Mouse (Mus musculus) hindbrain, embryonic 12.5 days (tissue): ENCODE measurements around the gene Eefsec. TPM values are rescaled to one million over a fixed set of nuclear protein-coding genes. Genes with fewer than 3 reads are reported as not detected.
A peak's percentile ranks its signal among the peaks of the same experiment; 100 is the strongest.

Experiments used
- ATAC-seq: fragments of 200-750 bp; cut with Nextera tagmentation; 2 replicates; pipeline ENCODE4 v1.8.0; 2017; ENCODE audit warnings: moderate TSS enrichment; ENCODE audit not compliant: low FRiP score
- H3K27ac ChIP-seq: fragments of 300-500 bp; sonication (generic); 2 replicates; pipeline ENCODE4 v1.5.1; 2016; ENCODE audit warnings: mild to moderate bottlenecking
- H3K27me3 ChIP-seq: fragments of 300-500 bp; sonication (generic); 2 replicates; pipeline ENCODE4 v1.6.1; 2016; ENCODE audit warnings: mild to moderate bottlenecking
- H3K36me3 ChIP-seq: fragments of 300-500 bp; sonication (generic); 2 replicates; pipeline ENCODE4 v1.6.1; 2016; ENCODE audit warnings: mild to moderate bottlenecking
- H3K4me1 ChIP-seq: fragments of 300-500 bp; sonication (generic); 2 replicates; pipeline ENCODE4 v1.6.1; 2016
- H3K4me2 ChIP-seq: fragments of 300-500 bp; sonication (generic); replicated peaks from 2 replicates; pipeline ENCODE4 v1.6.1; 2016; ENCODE audit warnings: mild to moderate bottlenecking
- H3K4me3 ChIP-seq: fragments of 300-500 bp; sonication (generic); 2 replicates; pipeline ENCODE4 v1.5.1; 2016; ENCODE audit warnings: mild to moderate bottlenecking
- H3K9ac ChIP-seq: fragments of 300-500 bp; sonication (generic); 2 replicates; pipeline ENCODE4 v1.6.1; 2016; ENCODE audit warnings: mild to moderate bottlenecking, moderate library complexity
- H3K9me3 ChIP-seq: fragments of 300-500 bp; sonication (generic); replicated peaks from 2 replicates; pipeline ENCODE4 v1.6.1; 2016; ENCODE audit warnings: mild to moderate bottlenecking
- WGBS: fragments of 180-500 bp; shearing (Covaris S2); methylation state at CpG from one replicate; pipeline ENCODE4 v1.1.7; 2016; 5-methylcytosine and 5-hydroxymethylcytosine counted together
- polyA plus RNA-seq: library from polyadenylated mRNA; unstranded; fragments of >200 nt; fragmentation: Nextera tagmentation; extraction: Ambion mirVana; gene quantifications from 2 replicates; pipeline ENCODE4 v1.2.1, GENCODE M21; 2016

Gene Eefsec
- polyA plus RNA-seq, 1 experiment from 2014 or later = 28.8 TPM

GRCm38 (mm10) chr6:88274623-88275022 is 171.7 kb downstream of the Eefsec start:
- Histone ChIP-seq H3K4me1 (no peaks in the 10 kb centered on the region), H3K9ac (no peak overlapping the region), H3K4me3 (no peak overlapping the region), H3K27me3 (no peaks in the 10 kb centered on the region), H3K4me2 (no peak overlapping the region), H3K27ac (no peak overlapping the region), H3K36me3 (no peaks in the 10 kb centered on the region), H3K9me3 (no peaks in the 10 kb centered on the region)
- WGBS = 92% methylated on average over 6 of the region's 6 CpGs
- no peak for ATAC-seq

- H3K36me3 ChIP-seq = no peaks in the 10 kb centered on the region
- H3K4me3 ChIP-seq = no peak overlapping the region
- no peaks in the 10 kb centered on the region for H3K27me3 ChIP-seq
- no peak overlapping the region for H3K4me2 ChIP-seq
- H3K27ac ChIP-seq = no peak overlapping the region
- H3K4me1 ChIP-seq = peaks cover 1% of the 10 kb centered on the region; the same call in 1 of the 2 replicates
- no peaks in the 10 kb centered on the region for H3K9me3 ChIP-seq
- no peak overlapping the region for H3K9ac ChIP-seq
- no peak for ATAC-seq
- WGBS = 93% methylated on average over 2 of the region's 2 CpGs
Observed at GRCm38 (mm10) chr6:88267970-88268369, 178.4 kb downstream of the Eefsec start.

DNA sequence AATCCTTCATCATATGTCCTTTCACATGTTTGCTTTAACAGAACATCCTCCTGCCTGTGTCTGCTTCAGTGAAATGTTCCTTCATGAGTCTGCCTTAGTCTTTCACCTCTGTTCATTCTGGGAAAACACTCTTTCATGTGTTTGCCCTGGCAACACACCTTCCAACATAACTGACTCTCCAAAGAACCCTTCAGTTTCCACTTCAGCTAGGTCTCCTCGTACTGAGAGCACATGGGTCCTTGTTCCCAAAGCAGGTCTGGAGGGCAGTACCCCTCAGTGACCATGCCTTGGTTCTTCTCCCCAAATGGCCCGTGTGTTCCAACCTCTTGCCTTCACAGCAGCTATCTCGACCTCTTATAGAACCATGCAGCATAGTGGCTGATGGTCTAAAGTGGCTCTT is 179.3 kb downstream of the Eefsec start:
- Histone ChIP-seq H3K27ac (no peak overlapping the region), H3K4me2 (no peak overlapping the region), H3K36me3 (no peaks in the 10 kb centered on the region), H3K27me3 (no peaks in the 10 kb centered on the region), H3K9ac (no peak overlapping the region), H3K4me3 (no peak overlapping the region), H3K4me1 (peaks cover 9% of the 10 kb centered on the region), H3K9me3 (no peaks in the 10 kb centered on the region)
- ATAC-seq = no peak
- WGBS = 88% methylated on average over 3 of the region's 3 CpGs

DNA sequence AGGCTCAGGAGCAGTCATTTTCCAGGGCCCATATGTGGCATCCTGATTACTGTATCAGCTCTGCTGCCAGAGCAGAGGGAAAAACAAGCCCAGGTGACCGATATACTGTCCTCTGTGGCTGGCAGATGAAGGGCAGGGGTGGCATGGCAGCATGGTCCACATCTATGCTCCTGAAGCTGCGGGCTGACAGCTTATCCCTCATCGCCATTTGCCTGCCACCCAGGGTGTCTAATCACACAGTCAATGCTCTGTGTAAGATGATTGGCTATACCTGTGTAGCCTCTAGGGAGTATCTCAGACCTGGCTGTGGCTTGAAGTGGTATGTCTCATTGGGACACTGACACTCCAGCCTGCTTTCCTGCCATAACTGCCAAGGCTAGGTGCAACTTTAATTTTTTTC is 180.3 kb downstream of the Eefsec start:
- Histone ChIP-seq H3K4me1 (peaks cover 9% of the 10 kb centered on the region), H3K27ac (no peak overlapping the region), H3K4me2 (no peak overlapping the region), H3K4me3 (no peak overlapping the region), H3K9me3 (no peaks in the 10 kb centered on the region), H3K27me3 (no peaks in the 10 kb centered on the region), H3K36me3 (no peaks in the 10 kb centered on the region), H3K9ac (no peak overlapping the region)
- WGBS = 83% methylated on average over 3 of the region's 3 CpGs
- no peak for ATAC-seq

GRCm38 (mm10) chr6:88265355-88265754 is 181.0 kb downstream of the Eefsec start:
- Histone ChIP-seq H3K27me3 (no peaks in the 10 kb centered on the region), H3K4me2 (no peak overlapping the region), H3K9ac (no peak overlapping the region), H3K4me1 (peaks cover 9% of the 10 kb centered on the region), H3K4me3 (no peak overlapping the region), H3K27ac (no peak overlapping the region), H3K9me3 (no peaks in the 10 kb centered on the region), H3K36me3 (no peaks in the 10 kb centered on the region)
- WGBS = 93% methylated on average over 1 of the region's 1 CpGs
- ATAC-seq = no peak

DNA sequence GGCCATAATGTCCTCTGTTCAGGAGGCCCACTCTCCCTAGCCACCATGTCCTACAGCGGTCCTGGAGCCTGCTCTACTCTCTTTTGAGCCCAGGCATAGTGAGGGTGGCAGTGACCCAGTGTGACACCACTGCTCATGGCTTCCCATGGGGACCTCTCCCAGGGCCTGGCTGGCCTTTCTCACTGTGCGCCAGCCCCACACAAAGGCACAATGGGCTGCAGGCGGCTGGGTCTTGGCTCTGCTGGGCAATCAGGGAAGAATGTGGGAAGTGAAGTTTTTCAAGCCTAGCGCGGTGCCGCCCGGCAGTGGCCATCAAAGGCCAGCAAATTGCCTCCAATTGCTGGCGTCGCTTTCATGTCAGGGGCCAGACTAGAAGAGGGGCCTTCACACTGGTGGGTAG is 184.2 kb downstream of the Eefsec start:
- no peak for ATAC-seq
- no peak overlapping the region for H3K27ac ChIP-seq
- WGBS = 32% methylated on average over 9 of the region's 9 CpGs

DNA sequence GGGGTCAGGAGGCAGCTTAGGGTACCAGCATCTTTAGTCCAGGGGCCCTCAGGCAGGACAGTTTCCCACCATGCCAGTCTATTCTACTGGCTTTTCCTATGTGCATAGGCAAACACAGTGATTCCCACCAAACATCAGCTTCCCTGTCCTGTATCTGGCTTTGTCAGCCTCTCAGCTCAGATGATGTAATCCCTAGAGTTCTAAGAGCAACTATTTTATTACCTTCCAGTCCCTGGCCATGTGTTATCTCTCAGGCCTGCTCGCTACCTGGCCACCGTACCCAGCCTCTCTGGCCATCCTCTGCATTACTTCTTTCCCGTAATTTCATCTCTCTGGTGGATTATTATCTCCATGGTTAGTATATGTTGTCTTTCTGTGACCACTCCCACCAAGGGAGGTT is 185.7 kb downstream of the Eefsec start:
- Histone ChIP-seq H3K27me3 (no peaks in the 10 kb centered on the region), H3K36me3 (no peaks in the 10 kb centered on the region), H3K9me3 (no peaks in the 10 kb centered on the region), H3K9ac (no peak overlapping the region), H3K4me1 (peaks cover 9% of the 10 kb centered on the region), H3K4me2 (no peak overlapping the region), H3K27ac (no peak overlapping the region), H3K4me3 (no peak overlapping the region)
- no peak for ATAC-seq
- 91% methylated on average over 3 of the region's 3 CpGs for WGBS

More for the DNA sequence above, 184.2 kb downstream of the Eefsec start:
- Histone ChIP-seq H3K27me3 (no peaks in the 10 kb centered on the region), H3K4me2 (no peak overlapping the region), H3K9me3 (no peaks in the 10 kb centered on the region), H3K4me1 (peaks cover 9% of the 10 kb centered on the region), H3K36me3 (no peaks in the 10 kb centered on the region), H3K4me3 (no peak overlapping the region), H3K9ac (no peak overlapping the region)

DNA sequence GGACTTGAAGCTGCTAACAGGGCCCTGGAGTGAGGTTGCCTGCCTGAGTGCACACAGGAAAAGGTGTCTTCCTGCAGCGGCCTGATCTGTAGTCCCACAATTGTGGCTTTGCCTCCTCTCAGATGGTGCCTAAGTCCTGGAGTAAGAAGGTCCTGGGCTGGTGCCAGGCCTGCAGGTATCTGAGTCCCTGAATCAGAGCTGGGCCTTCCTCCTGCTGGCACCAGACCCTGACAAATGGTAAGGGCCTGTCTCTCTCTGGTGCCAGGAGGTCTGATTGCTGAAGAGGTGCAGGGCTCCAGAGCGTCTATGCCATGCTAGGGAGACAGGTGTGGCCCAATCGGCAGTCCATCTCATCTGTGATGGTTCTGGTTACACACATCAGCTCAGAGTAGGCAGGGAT is 186.7 kb downstream of the Eefsec start:
- no peak for ATAC-seq
- no peak overlapping the region for H3K4me2 ChIP-seq
- WGBS = 92% methylated on average over 3 of the region's 3 CpGs

GRCm38 (mm10) chr6:88255435-88255834 is 190.9 kb downstream of the Eefsec start:
- H3K4me2 ChIP-seq = no peak overlapping the region
- no peaks in the 10 kb centered on the region for H3K4me1 ChIP-seq
- H3K9ac ChIP-seq = no peak overlapping the region
- H3K27me3 ChIP-seq = no peaks in the 10 kb centered on the region
- ATAC-seq = no peak
- H3K36me3 ChIP-seq = no peaks in the 10 kb centered on the region
- 80% methylated on average over 4 of the region's 4 CpGs for WGBS
- no peak overlapping the region for H3K4me3 ChIP-seq
- H3K9me3 ChIP-seq = no peaks in the 10 kb centered on the region
- H3K27ac ChIP-seq = no peak overlapping the region

More for the DNA sequence above, 186.7 kb downstream of the Eefsec start:
- H3K4me1 ChIP-seq = peaks cover 9% of the 10 kb centered on the region
- no peak overlapping the region for H3K27ac ChIP-seq
- no peak overlapping the region for H3K9ac ChIP-seq
- H3K27me3 ChIP-seq = no peaks in the 10 kb centered on the region
- no peak overlapping the region for H3K4me3 ChIP-seq
- H3K9me3 ChIP-seq = no peaks in the 10 kb centered on the region
- no peaks in the 10 kb centered on the region for H3K36me3 ChIP-seq

DNA sequence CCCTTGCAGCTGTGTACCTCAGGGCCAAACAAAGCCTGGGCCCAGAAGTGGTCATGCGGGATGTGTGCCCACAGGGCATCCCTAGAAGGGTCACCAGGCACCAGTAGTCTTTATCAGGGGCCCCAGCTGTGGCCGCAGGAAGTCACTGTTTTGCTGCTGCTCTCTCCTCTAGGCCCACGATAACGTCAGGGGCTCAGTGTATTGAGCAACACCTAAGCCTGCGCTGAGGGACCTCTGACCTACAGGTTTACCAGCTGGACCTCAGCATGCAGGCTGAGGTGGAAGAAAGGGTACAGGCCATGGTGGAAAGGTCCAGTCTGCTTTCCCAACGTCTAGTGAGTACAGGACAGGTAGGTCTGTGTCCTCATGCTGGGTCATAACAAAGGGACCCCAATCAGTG is 192.3 kb downstream of the Eefsec start:
- H3K4me3 ChIP-seq = no peak overlapping the region
- H3K4me2 ChIP-seq = no peak overlapping the region
- H3K9me3 ChIP-seq = no peaks in the 10 kb centered on the region
- H3K27me3 ChIP-seq = no peaks in the 10 kb centered on the region
- 83% methylated on average over 6 of the region's 6 CpGs for WGBS
- no peaks in the 10 kb centered on the region for H3K36me3 ChIP-seq
- no peaks in the 10 kb centered on the region for H3K4me1 ChIP-seq
- no peak overlapping the region for H3K9ac ChIP-seq
- ATAC-seq = no peak
- no peak overlapping the region for H3K27ac ChIP-seq

- no peaks in the 10 kb centered on the region for H3K27me3 ChIP-seq
- no peak overlapping the region for H3K27ac ChIP-seq
- no peak for ATAC-seq
- H3K4me3 ChIP-seq = no peak overlapping the region
- H3K4me2 ChIP-seq = no peak overlapping the region
- H3K4me1 ChIP-seq = no peaks in the 10 kb centered on the region
- no peaks in the 10 kb centered on the region for H3K36me3 ChIP-seq
- H3K9ac ChIP-seq = peak overlapping the region; percentile 8; the same call in 1 of the 2 replicates
- WGBS = 83% methylated on average over 7 of the region's 7 CpGs
- no peaks in the 10 kb centered on the region for H3K9me3 ChIP-seq
Observed at GRCm38 (mm10) chr6:88251798-88252478, 194.4 kb downstream of the Eefsec start.

DNA sequence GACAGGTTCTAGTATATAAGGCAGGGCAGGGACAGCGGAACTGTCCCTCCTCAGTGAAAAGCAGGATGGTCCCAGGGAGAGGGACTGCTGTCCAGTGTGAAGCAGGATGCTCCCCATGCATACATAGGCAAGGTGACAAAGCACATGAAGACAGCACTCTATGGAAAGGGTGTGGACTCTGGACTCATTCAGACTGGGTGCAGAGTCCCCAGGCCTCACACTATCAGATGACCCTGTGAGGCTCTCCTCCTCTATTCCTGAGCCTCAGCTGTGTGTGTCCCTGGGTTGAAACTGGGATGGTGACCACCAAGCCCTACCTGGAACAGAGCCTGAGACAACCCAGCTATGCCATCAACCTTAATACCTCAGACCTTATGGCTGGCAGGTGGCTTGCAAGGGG is 194.9 kb downstream of the Eefsec start:
- no peaks in the 10 kb centered on the region for H3K9me3 ChIP-seq
- peak overlapping the region; percentile 8; the same call in 1 of the 2 replicates for H3K9ac ChIP-seq
- no peak overlapping the region for H3K27ac ChIP-seq
- ATAC-seq = no peak
- H3K4me3 ChIP-seq = no peak overlapping the region
- H3K27me3 ChIP-seq = no peaks in the 10 kb centered on the region
- H3K36me3 ChIP-seq = no peaks in the 10 kb centered on the region
- no peaks in the 10 kb centered on the region; the same call in 1 of the 2 replicates for H3K4me1 ChIP-seq
- WGBS = 100% methylated on average over 1 of the region's 1 CpGs
- no peak overlapping the region for H3K4me2 ChIP-seq

GRCm38 (mm10) chr6:88249231-88249630 is 197.1 kb downstream of the Eefsec start:
- ATAC-seq = no peak
- WGBS = 87% methylated on average over 1 of the region's 1 CpGs

More at GRCm38 (mm10) chr6:88249231-88249630, 197.1 kb downstream of the Eefsec start:
- Histone ChIP-seq H3K27ac (no peak overlapping the region), H3K36me3 (no peaks in the 10 kb centered on the region), H3K9me3 (no peaks in the 10 kb centered on the region), H3K4me2 (no peak overlapping the region), H3K9ac (no peak overlapping the region), H3K4me1 (peaks cover 3% of the 10 kb centered on the region; the same call in 1 of the 2 replicates), H3K4me3 (no peak overlapping the region), H3K27me3 (no peaks in the 10 kb centered on the region)
